Mouse (Mus musculus) MEL (cell line): ENCODE results near the gene Cyp2g1.

Source experiments
- CTCF ChIP-seq, 3 experiments: IDR thresholded peaks in 2 of 3; conservative IDR thresholded peaks in 1 of 3; 2 replicates each; pipeline ENCODE4 v1.5.1; 2011 to 2012; ENCODE audit warnings: low read length in 3 of 3, low read depth in 2 of 3, mild to moderate bottlenecking in 2 of 3, improper control_type of control experiment in 1 of 3, inconsistent platforms in 1 of 3, mixed read lengths in 1 of 3, moderate library complexity in 1 of 3; ENCODE audit not compliant: control insufficient read depth in 1 of 3, insufficient read depth in 1 of 3, poor library complexity in 1 of 3, severe bottlenecking in 1 of 3
- ETS1 ChIP-seq: IDR thresholded peaks from 2 replicates; pipeline ENCODE4 v1.6.1; 2012; ENCODE audit warnings: low read depth, mild to moderate bottlenecking, inconsistent platforms, low read length, improper control_type of control experiment, moderate library complexity
- GABPA ChIP-seq: IDR thresholded peaks from 2 replicates; pipeline ENCODE4 v1.6.1; 2012; ENCODE audit warnings: low read depth, mild to moderate bottlenecking, inconsistent platforms, low read length, improper control_type of control experiment, moderate library complexity
- MAFK ChIP-seq: IDR thresholded peaks from 2 replicates; pipeline ENCODE4 v1.6.1; 2011; ENCODE audit warnings: low read depth, mild to moderate bottlenecking, low read length, improper control_type of control experiment, borderline replicate concordance
- MYB ChIP-seq: IDR thresholded peaks from 2 replicates; pipeline ENCODE4 v1.6.1; 2011; ENCODE audit warnings: mild to moderate bottlenecking, low read depth, low read length, improper control_type of control experiment
- NELFE ChIP-seq: IDR thresholded peaks from 2 replicates; pipeline ENCODE4 v1.6.1; 2011; ENCODE audit warnings: low read depth, low read length, improper control_type of control experiment
- POLR2A ChIP-seq, 2 experiments: IDR thresholded peaks; 2 replicates each; pipeline ENCODE4 v1.6.1; 2011 to 2012; ENCODE audit warnings: low read length in 2 of 2, mild to moderate bottlenecking in 2 of 2, control low read depth in 1 of 2, improper control_type of control experiment in 1 of 2, low read depth in 1 of 2, moderate library complexity in 1 of 2; ENCODE audit not compliant: control insufficient read depth in 1 of 2, insufficient read depth in 1 of 2, poor library complexity in 1 of 2
- POLR2AphosphoS2 ChIP-seq: IDR thresholded peaks from 2 replicates; pipeline ENCODE4 v1.6.1; 2011; ENCODE audit warnings: low read length, improper control_type of control experiment
- POLR2AphosphoS5 ChIP-seq: IDR thresholded peaks from 2 replicates; pipeline ENCODE4 v1.6.1; 2012; ENCODE audit warnings: low read depth, borderline replicate concordance, mild to moderate bottlenecking, inconsistent platforms, low read length, moderate library complexity, mixed read lengths
- RAD21 ChIP-seq: IDR thresholded peaks from 2 replicates; pipeline ENCODE4 v1.6.1; 2011; ENCODE audit warnings: mild to moderate bottlenecking, low read depth, low read length, improper control_type of control experiment
- TBP ChIP-seq: IDR thresholded peaks from 2 replicates; pipeline ENCODE4 v1.8.0; 2011; ENCODE audit warnings: low read depth, low read length, improper control_type of control experiment
- TCF12 ChIP-seq: IDR thresholded peaks from 2 replicates; pipeline ENCODE4 v1.6.1; 2014; ENCODE audit warnings: low read depth, mild to moderate bottlenecking, inconsistent platforms, low read length, improper control_type of control experiment, moderate library complexity
- USF1 ChIP-seq: IDR thresholded peaks from 2 replicates; pipeline ENCODE4 v1.6.1; 2014; ENCODE audit warnings: low read depth, mild to moderate bottlenecking, inconsistent platforms, low read length, improper control_type of control experiment, moderate library complexity

DNA sequence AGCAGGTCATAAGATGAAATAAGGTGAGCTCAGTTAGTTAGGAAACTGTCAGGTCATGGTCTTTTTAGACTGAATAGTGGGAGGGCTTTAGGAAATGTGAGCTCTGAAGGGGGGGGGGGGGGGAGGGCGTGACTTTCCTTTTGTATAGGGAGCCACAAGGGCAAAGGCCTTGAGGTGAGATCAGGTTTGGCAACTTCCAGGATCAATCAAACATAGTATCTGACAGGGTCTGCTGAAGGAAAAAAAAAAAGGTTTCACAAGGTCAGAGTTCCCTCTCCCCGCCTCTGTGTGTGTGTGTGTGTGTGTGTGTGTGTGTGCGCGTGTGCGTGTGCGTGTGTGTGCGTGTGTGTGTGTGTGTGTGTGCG is 26.9 kb upstream of the Cyp2g1 start:
- TF ChIP-seq POLR2A (IDR thresholded peaks at IDR 0.05; ENCODE audit: control insufficient read depth in 1 of 2, insufficient read depth in 1 of 2, low read depth in 1 of 2, low read length in 2 of 2, poor library complexity in 1 of 2) (no peak), TCF12 (no peak), MYB (no peak), RAD21 (no peak), USF1 (no peak), NELFE (no peak), CTCF (IDR thresholded peaks at IDR 0.05 in 2 of 3, conservative IDR thresholded peaks at IDR 0.05 in 1 of 3; ENCODE audit: control insufficient read depth in 1 of 3, insufficient read depth in 1 of 3, low read depth in 2 of 3, low read length in 3 of 3, poor library complexity in 1 of 3, severe bottlenecking in 1 of 3) (no peak), TBP (no peak), POLR2AphosphoS2 (no peak), GABPA (no peak), MAFK (no peak), ETS1 (no peak), POLR2AphosphoS5 (no peak)
